Mouse (Mus musculus) liver, embryonic 14.5 days (tissue): Measurements from ENCODE around the gene Wdr74. TPM values are rescaled to one million over a fixed set of nuclear protein-coding genes. Genes with fewer than 3 reads are reported as not detected.

Source experiments
- ATAC-seq: fragments of 200-750 bp; cut with Nextera tagmentation; 2 replicates; pipeline ENCODE4 v1.8.0; 2017; ENCODE audit warnings: moderate number of reproducible peaks, mild to moderate bottlenecking, moderate library complexity; ENCODE audit not compliant: insufficient read depth
- DNase-seq, 3 experiments: peaks; one replicate each; pipeline ENCODE4 v3.0.0-alpha.2; 2012 to 2013; ENCODE audit warnings: low read depth in 3 of 3, low spot score in 3 of 3
- H3K27ac ChIP-seq: fragments of 300-500 bp; sonication (generic); 2 replicates; pipeline ENCODE4 v1.5.1; 2014; ENCODE audit warnings: moderate library complexity, mild to moderate bottlenecking, control low read depth, inconsistent platforms
- H3K27me3 ChIP-seq: fragments of 300-500 bp; sonication (generic); 2 replicates; pipeline ENCODE4 v1.6.1; 2014; ENCODE audit warnings: mild to moderate bottlenecking, low read length, moderate library complexity; ENCODE audit not compliant: control insufficient read depth, insufficient read depth
- H3K36me3 ChIP-seq: fragments of 300-500 bp; sonication (generic); replicated peaks from 2 replicates; pipeline ENCODE4 v1.6.1; 2014; ENCODE audit warnings: low read depth; ENCODE audit not compliant: control insufficient read depth, insufficient read depth
- H3K4me1 ChIP-seq, 2 experiments: fragments of 200-500 bp in 1 of 2; fragments of 300-500 bp in 1 of 2; sonication (generic) in 1 of 2; replicated peaks; 2 replicates each; pipeline ENCODE4 v1.6.1; 2012 to 2014; ENCODE audit warnings: antibody characterized with exemption in 1 of 2, inconsistent platforms in 1 of 2, low read length in 1 of 2; ENCODE audit not compliant: control insufficient read depth in 2 of 2, insufficient read depth in 2 of 2
- H3K4me2 ChIP-seq: fragments of 300-500 bp; sonication (generic); 2 replicates; pipeline ENCODE4 v1.6.1; 2014; ENCODE audit warnings: low read depth, mild to moderate bottlenecking, control low read depth, moderate library complexity
- H3K4me3 ChIP-seq, 2 experiments: fragments of 200-500 bp in 1 of 2; fragments of 300-500 bp in 1 of 2; sonication (generic) in 1 of 2; 2 replicates each; pipeline ENCODE4 v1.5.1; 2012 to 2014; ENCODE audit warnings: low read depth in 2 of 2, low read length in 2 of 2, mild to moderate bottlenecking in 2 of 2, control low read depth in 1 of 2, inconsistent platforms in 1 of 2, moderate library complexity in 1 of 2; ENCODE audit not compliant: insufficient read depth in 1 of 2
- H3K9ac ChIP-seq: fragments of 300-500 bp; sonication (generic); replicated peaks from 2 replicates; pipeline ENCODE4 v1.6.1; 2014; ENCODE audit warnings: mild to moderate bottlenecking, control low read depth, moderate library complexity
- H3K9me3 ChIP-seq: fragments of 300-500 bp; sonication (generic); 2 replicates; pipeline ENCODE4 v1.6.1; 2016; ENCODE audit warnings: low read length, mixed read lengths; ENCODE audit not compliant: control insufficient read depth
- CTCF ChIP-seq: IDR thresholded peaks from 2 replicates; pipeline ENCODE4 v1.5.1; 2016; ENCODE audit warnings: antibody characterized with exemption, low read depth, control low read depth
- EP300 ChIP-seq: IDR thresholded peaks from 2 replicates; pipeline ENCODE4 v1.6.1; 2016; ENCODE audit warnings: antibody characterized with exemption, low read depth
- WGBS: fragments of 180-500 bp; shearing (Covaris S2); extraction: QIAGEN DNeasy Blood & Tissue Kit; methylation state at CpG from one replicate; pipeline ENCODE4 v1.1.7; 2014; ENCODE audit not compliant: insufficient replicate concordance; 5-methylcytosine and 5-hydroxymethylcytosine counted together
- polyA plus RNA-seq, 2 experiments: library from polyadenylated mRNA; depleted of rRNA in 1 of 2; stranded (reverse) in 1 of 2; unstranded in 1 of 2; fragments of >200 nt; fragmentation: Nextera tagmentation in 1 of 2; extraction: Ambion mirVana in 1 of 2; gene quantifications; 2 replicates each; pipeline versions ENCODE4 v1.2.1 to v1.2.3; 2012 to 2014

Gene Wdr74
- polyA plus RNA-seq, 2 experiments, result 34.1 to 51.6 TPM

- WGBS, result 20% methylated on average over 3 of the region's 3 CpGs
- Histone ChIP-seq H3K4me2 (no peak overlapping the region), H3K27me3 (no peaks in the 10 kb centered on the region), H3K4me1 (peaks cover 3 to 5% of the 10 kb centered on the region in 2 experiments; a peak in 3 of 4 replicates), H3K36me3 (peaks cover 13% of the 10 kb centered on the region), H3K9me3 (no peaks in the 10 kb centered on the region), H3K27ac (no peak overlapping the region), H3K9ac (no peak overlapping the region), H3K4me3 (no peak overlapping the region)
- TF ChIP-seq CTCF (0 out of 2 replicates have a peak, but pooled peaks have one; percentile 9), EP300 (no peak)
- ATAC-seq, result no peak
- no peak for DNase-seq
These were observed 33.2 kb upstream of the Wdr74 start for GRCm38 (mm10) chr19:8702458-8702857.

GRCm38 (mm10) chr19:8703571-8703970, 32.1 kb upstream of the Wdr74 start:
- Histone ChIP-seq H3K4me2 (no peak overlapping the region), H3K27ac (no peak overlapping the region), H3K4me1 (peaks cover 14% of the 10 kb centered on the region in 2 experiments), H3K4me3 (no peak overlapping the region), H3K27me3 (no peaks in the 10 kb centered on the region), H3K9ac (no peak overlapping the region), H3K9me3 (no peaks in the 10 kb centered on the region), H3K36me3 (peaks cover 24% of the 10 kb centered on the region)
- TF ChIP-seq EP300, result no peak
- DNase-seq (no peak), ATAC-seq (no peak)
- WGBS, result 73% methylated on average over 3 of the region's 4 CpGs

GRCm38 (mm10) chr19:8705026-8705708, 30.5 kb upstream of the Wdr74 start:
- no peak for DNase-seq
- WGBS, result 68% methylated on average over 6 of the region's 6 CpGs
- ATAC-seq, result no peak
- TF ChIP-seq EP300 (no peak), CTCF (no peak)
- Histone ChIP-seq H3K4me3 (no peak overlapping the region), H3K27ac (no peak overlapping the region), H3K36me3 (peaks cover 40% of the 10 kb centered on the region), H3K4me2 (no peak overlapping the region), H3K9me3 (no peaks in the 10 kb centered on the region), H3K4me1 (peaks cover 18 to 21% of the 10 kb centered on the region in 2 experiments), H3K27me3 (no peaks in the 10 kb centered on the region), H3K9ac (no peak overlapping the region)

- 69% methylated on average over 7 of the region's 7 CpGs for WGBS
- DNase-seq (no peak), ATAC-seq (no peak)
- H3K9ac ChIP-seq, result no peak overlapping the region
- H3K36me3 ChIP-seq, result peaks cover 50% of the 10 kb centered on the region
- TF ChIP-seq CTCF (no peak), EP300 (no peak)
- H3K4me2 ChIP-seq, result no peak overlapping the region
- H3K27ac ChIP-seq, result no peak overlapping the region
- H3K4me3 ChIP-seq, result no peak overlapping the region
- H3K4me1 ChIP-seq, result peaks cover 26 to 27% of the 10 kb centered on the region in 2 experiments
- no peaks in the 10 kb centered on the region for H3K9me3 ChIP-seq
- no peaks in the 10 kb centered on the region for H3K27me3 ChIP-seq
These were observed 29.4 kb upstream of the Wdr74 start for GRCm38 (mm10) chr19:8706132-8706667.

GRCm38 (mm10) chr19:8706930-8707329, 28.7 kb upstream of the Wdr74 start:
- H3K4me3 ChIP-seq, result no peak overlapping the region
- no peaks in the 10 kb centered on the region for H3K9me3 ChIP-seq
- DNase-seq, result no peak
- H3K27ac ChIP-seq, result peak overlapping the region; percentile 21; the same call in 1 of the 2 replicates
- H3K9ac ChIP-seq, result no peak overlapping the region
- H3K4me2 ChIP-seq, result peak overlapping the region; percentile 7; the same call in 1 of the 2 replicates
- H3K36me3 ChIP-seq, result peaks cover 58% of the 10 kb centered on the region
- TF ChIP-seq EP300 (0 out of 2 replicates have a peak, but pooled peaks have one; percentile 25), CTCF (no peak)
- WGBS, result 75% methylated on average over 7 of the region's 7 CpGs
- peaks cover 32 to 34% of the 10 kb centered on the region in 2 experiments for H3K4me1 ChIP-seq
- peak; percentile 60 for ATAC-seq
- no peaks in the 10 kb centered on the region for H3K27me3 ChIP-seq
